Mouse (Mus musculus): ENCODE measurements at regions not wholly inside any gene's neighbourhood (a gene's known extent, or its start where the extent isn't known, plus 50 kb on each side); places are given as distances from the start of the nearest gene placed in this dataset.

GRCm38 (mm10) chr14:62003013-62003781, 289.2 kb upstream of the Rnaseh2b start:
- DNase-seq, result no peak

GRCm38 (mm10) chr14:62003797-62004196, 288.6 kb upstream of the Rnaseh2b start:
- DNase-seq, result no peak

GRCm38 (mm10) chr14:62008707-62009106, 283.7 kb upstream of the Rnaseh2b start:
- no peak for DNase-seq

GRCm38 (mm10) chr14:62018804-62019203, 273.6 kb upstream of the Rnaseh2b start:
- DNase-seq, result no peak

- no peak for DNase-seq
These were observed 271.4 kb upstream of the Rnaseh2b start for GRCm38 (mm10) chr14:62020996-62021395.

GRCm38 (mm10) chr14:62022193-62022592, 270.2 kb upstream of the Rnaseh2b start:
- DNase-seq, result no peak

GRCm38 (mm10) chr14:62023022-62023421, 269.4 kb upstream of the Rnaseh2b start:
- no peak for DNase-seq

GRCm38 (mm10) chr14:62027751-62028279, 264.6 kb upstream of the Rnaseh2b start:
- no peak for DNase-seq

GRCm38 (mm10) chr14:62030059-62030458, 262.3 kb upstream of the Rnaseh2b start:
- DNase-seq, result no peak

- DNase-seq, result no peak
These were observed 258.7 kb upstream of the Rnaseh2b start for GRCm38 (mm10) chr14:62033661-62034060.

GRCm38 (mm10) chr14:62034664-62035063, 257.7 kb upstream of the Rnaseh2b start:
- no peak for DNase-seq

- DNase-seq, result no peak
These were observed 257.0 kb upstream of the Rnaseh2b start for GRCm38 (mm10) chr14:62035416-62035815.

- DNase-seq, result no peak
These were observed 254.9 kb upstream of the Rnaseh2b start for GRCm38 (mm10) chr14:62037514-62037913.

GRCm38 (mm10) chr14:62037917-62038316, 254.5 kb upstream of the Rnaseh2b start:
- DNase-seq, result no peak

- DNase-seq, result peak; percentile 64
These were observed 249.9 kb upstream of the Rnaseh2b start for GRCm38 (mm10) chr14:62042305-62043116.

- no peak for DNase-seq
These were observed 249.3 kb upstream of the Rnaseh2b start for GRCm38 (mm10) chr14:62043117-62043422.

GRCm38 (mm10) chr14:62050941-62051340, 241.4 kb upstream of the Rnaseh2b start:
- no peak for DNase-seq

- no peak for DNase-seq
These were observed 240.5 kb upstream of the Rnaseh2b start for GRCm38 (mm10) chr14:62051923-62052322.

GRCm38 (mm10) chr14:62053004-62053403, 239.4 kb upstream of the Rnaseh2b start:
- DNase-seq, result no peak

GRCm38 (mm10) chr14:62057096-62057495, 235.3 kb upstream of the Rnaseh2b start:
- DNase-seq, result no peak

- no peak for DNase-seq
These were observed 234.3 kb upstream of the Rnaseh2b start for GRCm38 (mm10) chr14:62058100-62058499.

- DNase-seq, result no peak
These were observed 221.2 kb upstream of the Rnaseh2b start for GRCm38 (mm10) chr14:62071140-62071539.

- no peak for DNase-seq
These were observed 208.3 kb upstream of the Rnaseh2b start for GRCm38 (mm10) chr14:62084047-62084446.

GRCm38 (mm10) chr14:62088174-62088573, 204.2 kb upstream of the Rnaseh2b start:
- no peak for DNase-seq
